10 mouse cellular contexts compared by ENCODE assay signal in the genomic region with DNA sequence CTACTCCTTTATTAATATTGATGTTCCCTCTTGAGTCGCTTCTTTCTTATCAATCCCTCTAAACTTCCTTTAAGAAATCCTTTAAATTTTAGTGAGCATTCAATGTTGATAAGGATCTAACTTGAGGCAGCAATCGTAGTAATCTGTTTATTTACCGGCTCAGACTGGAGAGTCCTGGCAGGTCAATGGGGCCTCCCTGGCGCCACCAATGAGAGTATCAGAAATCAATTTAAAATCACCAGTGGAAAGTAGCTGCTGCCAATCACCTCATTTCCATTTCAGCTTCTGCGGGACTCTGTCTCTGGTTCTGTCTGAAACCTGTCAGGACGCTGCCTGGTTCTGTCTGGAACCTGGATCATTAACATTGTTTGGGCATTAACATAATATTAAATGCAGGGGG. TPM values are rescaled to one million over a fixed set of nuclear protein-coding genes. Genes with fewer than 3 reads are reported as not detected.
DNase-seq lines count a peak whose midpoint lies in the region; ATAC-seq lines count a peak whose summit lies in the region.
"Had no signal": no experiment of that assay in that cellular context is flagged by ENCODE, and none has a peak within 500 bp of the region (broad histone marks: within the 10 kb centered on the region; RNA-seq: fewer than 3 reads in every experiment).

No protein-coding gene starts in this region.

- no peak overlapping the region; the same call in 1 of the 2 replicates for H3K4me2 ChIP-seq in forebrain, embryonic 16.5 days (ENCODE audit: low read length)
- H3K4me2 ChIP-seq in hindbrain, embryonic 14.5 days (replicated peaks): peak overlapping the region; percentile 51
- H3K4me2 ChIP-seq in limb, embryonic 15.5 days: peak overlapping the region; percentile 76

- no peak for ATAC-seq in forebrain, embryonic 16.5 days
- ATAC-seq in hindbrain, embryonic 14.5 days (ENCODE audit: low FRiP score): no peak
- no peak for ATAC-seq in limb, embryonic 15.5 days (ENCODE audit: insufficient number of reproducible peaks, low FRiP score, low TSS enrichment, low read depth)

- 37% methylated on average over 6 of the region's 6 CpGs for WGBS in forebrain, embryonic 10.5 days
- 36% methylated on average over 6 of the region's 6 CpGs for WGBS in forebrain, embryonic 16.5 days
- WGBS in hindbrain, embryonic 14.5 days: 39% methylated on average over 6 of the region's 6 CpGs
- 16% methylated on average over 6 of the region's 6 CpGs for WGBS in limb, embryonic 15.5 days

- H3K36me3 ChIP-seq in forebrain, embryonic 10.5 days (replicated peaks): no peaks in the 10 kb centered on the region
- no peaks in the 10 kb centered on the region for H3K36me3 ChIP-seq in forebrain, embryonic 16.5 days (ENCODE audit: control insufficient read depth, insufficient read depth)
- no peaks in the 10 kb centered on the region for H3K36me3 ChIP-seq in hindbrain, embryonic 14.5 days (replicated peaks; ENCODE audit: control insufficient read depth, insufficient read depth)
- H3K36me3 ChIP-seq in limb, embryonic 15.5 days: no peaks in the 10 kb centered on the region

- no peak overlapping the region for H3K27ac ChIP-seq in forebrain, embryonic 10.5 days
- H3K27ac ChIP-seq in forebrain, embryonic 16.5 days (ENCODE audit: low read length): no peak overlapping the region
- no peak overlapping the region for H3K27ac ChIP-seq in hindbrain, embryonic 14.5 days
- H3K27ac ChIP-seq in limb, embryonic 15.5 days: no peak overlapping the region

- no peak for DNase-seq in forebrain, embryonic 10.5 days (ENCODE audit: extremely low spot score, low spot score)
- DNase-seq in NIH3T3 (ENCODE audit: low read depth): peak; percentile 26
- DNase-seq in hindbrain, embryonic 14.5 days (ENCODE audit: low spot score): no peak
- DNase-seq in natural killer cell, adult 2 months (ENCODE audit: low spot score in 2 of 2): no peak
- no peak for DNase-seq in testis, postnatal 14 days (ENCODE audit: low spot score)
- no peak for DNase-seq in spleen, adult 12 weeks (ENCODE audit: low spot score)
- DNase-seq: layer of hippocampus, adult 9-11 months; right cerebral cortex, adult 18-20 months had no signal

- no peaks in the 10 kb centered on the region for H3K9me3 ChIP-seq in forebrain, embryonic 10.5 days
- H3K9me3 ChIP-seq in forebrain, embryonic 16.5 days (ENCODE audit: control insufficient read depth, low read length): no peaks in the 10 kb centered on the region
- no peaks in the 10 kb centered on the region for H3K9me3 ChIP-seq in hindbrain, embryonic 14.5 days (ENCODE audit: control insufficient read depth, low read length)
- no peaks in the 10 kb centered on the region for H3K9me3 ChIP-seq in limb, embryonic 15.5 days

- peaks cover 19% of the 10 kb centered on the region for H3K4me1 ChIP-seq in forebrain, embryonic 10.5 days
- peaks cover 16% of the 10 kb centered on the region for H3K4me1 ChIP-seq in forebrain, embryonic 16.5 days (replicated peaks; ENCODE audit: control insufficient read depth, insufficient read depth, low read length)
- H3K4me1 ChIP-seq in hindbrain, embryonic 14.5 days (replicated peaks; ENCODE audit: control insufficient read depth, insufficient read depth, low read length): peaks cover 8% of the 10 kb centered on the region; the same call in 1 of the 2 replicates
- peaks cover 17% of the 10 kb centered on the region for H3K4me1 ChIP-seq in limb, embryonic 15.5 days

- no peak overlapping the region for H3K9ac ChIP-seq in forebrain, embryonic 16.5 days (replicated peaks; ENCODE audit: low read depth, low read length)
- no peak overlapping the region for H3K9ac ChIP-seq in hindbrain, embryonic 14.5 days
- no peak overlapping the region for H3K9ac ChIP-seq in limb, embryonic 15.5 days

- no peaks in the 10 kb centered on the region for H3K27me3 ChIP-seq in forebrain, embryonic 10.5 days (ENCODE audit: poor library complexity, severe bottlenecking)
- H3K27me3 ChIP-seq in forebrain, embryonic 16.5 days (replicated peaks; ENCODE audit: control insufficient read depth, insufficient read depth, low read length): no peaks in the 10 kb centered on the region
- 0 out of 2 replicates have a peak, but pooled peaks cover 3% of the 10 kb centered on the region for H3K27me3 ChIP-seq in hindbrain, embryonic 14.5 days (ENCODE audit: control insufficient read depth, insufficient read depth, low read length)
- H3K27me3 ChIP-seq in limb, embryonic 15.5 days: no peaks in the 10 kb centered on the region

- H3K4me3 ChIP-seq in forebrain, embryonic 10.5 days: peak overlapping the region; percentile 51
- no peak overlapping the region for H3K4me3 ChIP-seq in forebrain, embryonic 16.5 days (replicated peaks; ENCODE audit: low read length)
- H3K4me3 ChIP-seq in hindbrain, embryonic 14.5 days (replicated peaks; ENCODE audit: low read length): no peak overlapping the region
- H3K4me3 ChIP-seq in limb, embryonic 15.5 days: peak overlapping the region; percentile 51

RNA-seq across cellular contexts. Expression of a gene that starts 1.5 kb away (rescaled TPM):
- polyA plus RNA-seq in forebrain, embryonic 10.5 days (2016; fragmentation: Nextera tagmentation; extraction: Ambion mirVana): 0.92 and 2.2 TPM in 2 replicates
- 0.76 and 1.6 TPM in 2 replicates for polyA plus RNA-seq in forebrain, embryonic 16.5 days (2015; fragmentation: Nextera tagmentation; extraction: Ambion mirVana)
- 0.77 and 1.4 TPM in 2 replicates for polyA plus RNA-seq in hindbrain, embryonic 14.5 days (2014; fragmentation: Nextera tagmentation; extraction: Ambion mirVana)
- 4.0 and 6.0 TPM in 2 replicates for polyA plus RNA-seq in limb, embryonic 15.5 days (2015; fragmentation: Nextera tagmentation; extraction: Ambion mirVana)

Comparison
In these comparisons a context has a peak if more than half of its experiments do, and no peak if none do; other contexts are left out.
1. H3K4me3 ChIP-seq: peak in forebrain, embryonic 10.5 days (single experiment) and limb, embryonic 15.5 days (single experiment); none in forebrain, embryonic 16.5 days (single experiment) and hindbrain, embryonic 14.5 days (single experiment).